Mouse (Mus musculus): ENCODE results near the gene Gm4201. TPM values are rescaled to one million over a fixed set of nuclear protein-coding genes. Genes with fewer than 3 reads are reported as not detected.
"Not testable (repeated sequence)": the region's sequence is repeated elsewhere in the genome, so short reads cannot be mapped to it uniquely, and the experiment has no call there.

Gene Gm4201
- polyA plus RNA-seq (2015; fragmentation: Nextera tagmentation; extraction: Ambion mirVana), result not detected in 2 replicates

DNA sequence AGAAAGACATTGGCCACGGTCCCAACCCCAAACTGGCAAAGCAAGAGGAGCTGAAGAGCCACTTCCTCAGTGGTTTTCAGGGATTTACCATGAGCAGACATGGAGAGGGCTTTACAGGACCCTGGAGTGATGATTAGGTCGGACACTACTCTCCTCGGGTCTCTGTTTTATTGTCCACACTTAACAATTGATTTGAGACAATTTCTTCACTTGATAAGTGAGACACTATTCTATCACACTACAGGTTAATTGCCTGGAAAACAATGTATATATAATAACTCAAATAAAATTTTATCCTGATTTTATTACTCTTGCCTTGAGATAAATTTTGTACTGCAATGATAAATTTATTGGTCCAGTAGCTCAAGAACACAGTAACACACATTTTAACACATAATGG lies at the start of gene Gm4201:
Gm4201 (minus strand) TSS at position 101 of the 400 bp plus-strand sequence.
- no CpG with 5 or more reads among the region's 3 CpGs for WGBS (ENCODE audit: insufficient replicate concordance)

DNA sequence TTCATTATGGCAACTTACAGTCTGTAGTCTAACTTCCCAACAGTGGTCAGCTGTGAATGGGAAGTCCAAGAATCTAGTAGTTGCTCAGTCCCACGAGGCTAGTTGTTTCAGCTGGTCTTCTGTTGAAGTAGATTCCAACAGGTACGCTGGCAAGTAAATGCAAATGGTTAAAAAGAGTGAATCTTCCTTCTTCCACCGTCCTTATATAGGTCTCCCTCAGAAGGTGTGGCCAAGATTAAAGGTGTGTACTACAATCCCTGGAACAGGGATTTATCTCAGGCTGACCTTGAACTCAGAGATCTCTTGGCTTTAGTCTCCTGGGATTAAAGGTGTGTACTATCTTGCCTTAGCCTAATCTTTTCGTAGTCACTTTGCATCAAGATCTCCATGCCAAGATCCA lies 22.9 kb upstream of the Gm4201 start, which contains the start of gene Gm4565:
Gm4565 (minus strand) TSS at position 101 of the 400 bp plus-strand sequence.
- H3K27me3 ChIP-seq; H3K36me3 ChIP-seq; H3K4me3 ChIP-seq (replicated peaks); H3K9ac ChIP-seq; H3K4me1 ChIP-seq (replicated peaks); H3K27ac ChIP-seq; H3K9me3 ChIP-seq (replicated peaks); DNase-seq; ATAC-seq (ENCODE audit: low read depth); H3K4me2 ChIP-seq: not testable (repeated sequence)
- 51% methylated on average over 2 of the region's 4 CpGs for WGBS (ENCODE audit: insufficient replicate concordance)

More for the DNA sequence above, at the start of gene Gm4201:
- H3K4me1 ChIP-seq (replicated peaks); H3K9me3 ChIP-seq (replicated peaks); H3K4me3 ChIP-seq (replicated peaks); DNase-seq; H3K27me3 ChIP-seq; H3K27ac ChIP-seq; H3K36me3 ChIP-seq; H3K9ac ChIP-seq; H3K4me2 ChIP-seq; ATAC-seq (ENCODE audit: low read depth): not testable (repeated sequence)

DNA sequence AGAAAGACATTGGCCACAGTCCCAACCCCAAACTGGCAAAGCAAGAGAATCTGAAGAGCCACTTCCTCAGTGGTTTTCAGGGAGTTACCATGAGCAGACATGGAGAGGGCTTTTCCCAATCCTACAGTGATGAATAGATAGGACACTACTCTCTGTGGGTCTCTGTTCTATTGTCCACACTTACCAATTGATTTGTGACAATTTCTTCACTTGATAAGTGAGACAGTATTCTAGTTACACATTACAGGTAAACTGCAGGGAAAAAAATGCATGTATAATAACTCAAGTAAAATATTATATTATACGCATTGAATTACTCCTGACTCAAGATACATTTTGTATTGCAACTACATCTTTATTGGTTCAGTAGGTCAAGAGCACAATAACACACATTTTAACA lies 30.4 kb downstream of the Gm4201 start, which contains the start of gene Gm8677:
Gm8677 (minus strand) TSS at position 101 of the 400 bp plus-strand sequence.
- H3K27me3 ChIP-seq; H3K9me3 ChIP-seq (replicated peaks); H3K4me1 ChIP-seq (replicated peaks); H3K9ac ChIP-seq; DNase-seq; H3K4me2 ChIP-seq; H3K4me3 ChIP-seq (replicated peaks); ATAC-seq (ENCODE audit: low read depth); H3K36me3 ChIP-seq; H3K27ac ChIP-seq: not testable (repeated sequence)
- no CpG with 5 or more reads among the region's 1 CpGs for WGBS (ENCODE audit: insufficient replicate concordance)

GRCm38 (mm10) chr7:22522667-22523066 lies 42.5 kb downstream of the Gm4201 start, which contains the start of gene Vmn1r152:
Vmn1r152 (plus strand) TSS chr7:22522967.
- ATAC-seq (ENCODE audit: low read depth); H3K4me2 ChIP-seq; H3K27ac ChIP-seq; H3K4me3 ChIP-seq (replicated peaks); H3K4me1 ChIP-seq (replicated peaks); H3K9ac ChIP-seq; H3K27me3 ChIP-seq; H3K36me3 ChIP-seq; H3K9me3 ChIP-seq (replicated peaks); DNase-seq: not testable (repeated sequence)
- WGBS (ENCODE audit: insufficient replicate concordance), result no CpG with 5 or more reads among the region's 3 CpGs

Other genes with a start within 250 kb of the Gm4201 start
- gene Gm4187, start 235.6 kb downstream of the Gm4201 start, polyA plus RNA-seq (2015; fragmentation: Nextera tagmentation; extraction: Ambion mirVana), result not detected in 2 replicates
- not detected in 2 replicates for gene Gm8660, start 194.3 kb downstream of the Gm4201 start, polyA plus RNA-seq (2015; fragmentation: Nextera tagmentation; extraction: Ambion mirVana)
- gene Vmn1r148, start 151.8 kb downstream of the Gm4201 start, polyA plus RNA-seq (2015; fragmentation: Nextera tagmentation; extraction: Ambion mirVana), result not detected in 2 replicates
- gene Vmn1r149, start 127.1 kb downstream of the Gm4201 start, polyA plus RNA-seq (2015; fragmentation: Nextera tagmentation; extraction: Ambion mirVana), result not detected in 2 replicates
- not detected in 2 replicates for gene Gm10665, start 101.3 kb downstream of the Gm4201 start, polyA plus RNA-seq (2015; fragmentation: Nextera tagmentation; extraction: Ambion mirVana)
- not detected in 2 replicates for gene Vmn1r151, start 65.7 kb downstream of the Gm4201 start, polyA plus RNA-seq (2015; fragmentation: Nextera tagmentation; extraction: Ambion mirVana)
- not detected in 2 replicates for gene Vmn1r152, start 42.4 kb downstream of the Gm4201 start, polyA plus RNA-seq (2015; fragmentation: Nextera tagmentation; extraction: Ambion mirVana)
- not detected in 2 replicates for gene Gm8677, start 30.5 kb downstream of the Gm4201 start, polyA plus RNA-seq (2015; fragmentation: Nextera tagmentation; extraction: Ambion mirVana)
- not detected in 2 replicates for gene Gm4565, start 22.8 kb upstream of the Gm4201 start, polyA plus RNA-seq (2015; fragmentation: Nextera tagmentation; extraction: Ambion mirVana)
- not detected in 2 replicates for gene Vmn1r155, start 92.7 kb upstream of the Gm4201 start, polyA plus RNA-seq (2015; fragmentation: Nextera tagmentation; extraction: Ambion mirVana)
- gene Gm8693, start 127.0 kb upstream of the Gm4201 start, polyA plus RNA-seq (2015; fragmentation: Nextera tagmentation; extraction: Ambion mirVana), result not detected in 2 replicates
- not detected in 2 replicates for gene Gm4567, start 154.4 kb upstream of the Gm4201 start, polyA plus RNA-seq (2015; fragmentation: Nextera tagmentation; extraction: Ambion mirVana)
- not detected in 2 replicates for gene Vmn1r157, start 196.4 kb upstream of the Gm4201 start, polyA plus RNA-seq (2015; fragmentation: Nextera tagmentation; extraction: Ambion mirVana)
- not detected in 2 replicates for gene Vmn1r158, start 225.4 kb upstream of the Gm4201 start, polyA plus RNA-seq (2015; fragmentation: Nextera tagmentation; extraction: Ambion mirVana)

All from liver, embryonic 13.5 days (tissue).